Mouse (Mus musculus) spleen, adult 2 months (tissue): Measurements from ENCODE around the gene Il11ra1.

Experiments
- CTCF ChIP-seq: fragments of 200-500 bp; IDR thresholded peaks from 2 replicates; pipeline ENCODE4 v1.5.1; 2011; ENCODE audit warnings: mild to moderate bottlenecking, inconsistent platforms; ENCODE audit not compliant: insufficient read depth, insufficient read length, insufficient replicate concordance; ENCODE audit errors: extremely low read depth
- POLR2A ChIP-seq: fragments of 200-500 bp; IDR thresholded peaks from 2 replicates; pipeline ENCODE4 v1.6.1; 2011; ENCODE audit warnings: low read depth, low read length, inconsistent platforms

DNA sequence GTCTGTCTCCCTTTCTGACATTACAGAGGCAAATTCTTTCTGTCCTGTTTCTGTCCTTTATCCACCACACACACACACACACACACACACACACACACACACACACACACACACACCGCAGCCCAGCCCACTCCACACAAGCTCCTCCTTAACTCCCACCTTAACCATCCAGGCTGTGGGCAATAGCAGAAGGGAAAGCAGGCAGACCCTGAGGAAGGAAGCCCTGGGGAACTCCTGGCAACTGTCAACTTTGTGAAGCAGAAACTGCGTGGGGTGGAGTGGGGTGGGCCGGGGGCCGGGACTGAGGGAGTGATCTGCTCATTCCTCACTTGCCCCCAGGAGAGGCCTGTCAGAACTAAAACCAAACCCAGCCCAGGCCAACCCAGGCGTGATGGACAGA is 28.3 kb upstream of the Il11ra1 start:
- no peak for TF ChIP-seq CTCF
- no peak for TF ChIP-seq POLR2A
